Mouse (Mus musculus) heart, adult 2 months (tissue): ENCODE data around the gene Plac1. TPM values are rescaled to one million over a fixed set of nuclear protein-coding genes. Genes with fewer than 3 reads are reported as not detected.

Source experiments
- DNase-seq, 2 experiments: peaks; one replicate each; pipeline ENCODE4 v3.0.0; 2021
- H3K27ac ChIP-seq: fragments of 200-600 bp; 2 replicates; pipeline ENCODE4 v1.8.1; 2022
- H3K27me3 ChIP-seq: fragments of 200-500 bp; 2 replicates; pipeline ENCODE4 v1.6.1; 2012; ENCODE audit warnings: mild to moderate bottlenecking, low read length, inconsistent platforms, mixed read lengths; ENCODE audit not compliant: control insufficient read depth, insufficient read depth
- H3K36me3 ChIP-seq: fragments of 200-500 bp; 2 replicates; pipeline ENCODE4 v1.6.1; 2012; ENCODE audit warnings: low read length, inconsistent platforms; ENCODE audit not compliant: control insufficient read depth, insufficient read depth
- H3K4me1 ChIP-seq: fragments of 200-500 bp; 2 replicates; pipeline ENCODE4 v1.6.1; 2011; ENCODE audit warnings: low read length; ENCODE audit not compliant: control insufficient read depth, insufficient read depth
- H3K4me3 ChIP-seq: fragments of 200-600 bp; 2 replicates; pipeline ENCODE4 v1.8.1; 2022
- H3K79me2 ChIP-seq: fragments of 200-500 bp; replicated peaks from 2 replicates; pipeline ENCODE4 v1.6.1; 2012; ENCODE audit warnings: mild to moderate bottlenecking, inconsistent platforms, low read length, moderate library complexity, mixed read lengths; ENCODE audit not compliant: control insufficient read depth, insufficient read depth
- H3K9ac ChIP-seq: fragments of 200-500 bp; 2 replicates; pipeline ENCODE4 v1.6.1; 2012; ENCODE audit warnings: low read depth, mild to moderate bottlenecking, control low read depth, inconsistent platforms, low read length, mixed read lengths
- CTCF ChIP-seq: fragments of 200-600 bp; IDR thresholded peaks from 2 replicates; pipeline ENCODE4 v1.8.1; 2022; ENCODE audit warnings: antibody characterized with exemption, mild to moderate bottlenecking, moderate library complexity
- EP300 ChIP-seq: fragments of 200-500 bp; IDR thresholded peaks from 2 replicates; pipeline ENCODE4 v1.6.1; 2011; ENCODE audit warnings: low read depth, low read length, control low read depth; ENCODE audit not compliant: insufficient read depth
- POLR2A ChIP-seq: fragments of 200-500 bp; IDR thresholded peaks from 2 replicates; pipeline ENCODE4 v1.6.1; 2011; ENCODE audit warnings: mild to moderate bottlenecking, low read depth, low read length, control low read depth; ENCODE audit not compliant: insufficient read depth
- WGBS: fragments of 180-500 bp; shearing (Covaris S2); methylation state at CpG from one replicate; pipeline ENCODE4 v1.1.7; 2018; 5-methylcytosine and 5-hydroxymethylcytosine counted together
- intact Hi-C: fragments of 180-260 bp; cut with DNase I; formaldehyde crosslinking; loops from one replicate; pipeline ENCODE4 v1.15.1; 2025
- polyA plus RNA-seq: library from polyadenylated mRNA; depleted of rRNA; stranded (reverse); fragments of >200 nt; gene quantifications from 2 replicates; pipeline ENCODE4 v1.2.3, GENCODE M21; 2012
- total RNA-seq, 2 experiments: library from RNA; stranded (reverse); gene quantifications; 2 replicates each; pipeline ENCODE4 v1.2.3; 2021

Plac1 gene
- total and polyA plus RNA-seq, 3 experiments = not detected

DNA sequence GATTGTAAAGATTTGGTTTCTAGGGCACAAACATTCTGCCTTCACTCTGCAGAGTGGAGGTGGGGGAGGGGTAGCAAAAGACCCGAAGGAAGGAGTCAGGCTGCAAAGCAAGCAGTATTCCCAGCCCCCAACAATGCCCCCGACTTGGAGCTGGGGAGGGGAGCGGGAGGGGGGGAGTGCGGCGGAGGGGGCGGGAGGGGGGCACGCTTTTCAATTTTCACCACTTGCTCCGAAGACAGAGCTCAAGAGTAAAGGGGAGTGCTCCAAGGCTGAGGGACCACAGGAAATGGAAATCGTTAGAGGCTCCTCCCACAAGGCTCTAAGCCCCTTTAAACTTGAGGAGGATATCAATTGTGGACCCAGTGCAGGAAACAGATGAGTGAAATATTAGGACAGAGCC lies 189.6 kb downstream of the Plac1 start:
- peaks cover 4% of the 10 kb centered on the region for H3K4me1 ChIP-seq
- WGBS = 16% methylated on average over 8 of the region's 9 CpGs
- no peak for DNase-seq
- intact Hi-C loops = loop anchor here (10.0 kb wide), 1 partner anchor 184 kb away; no protein-coding TSS in a partner anchor
- no peak overlapping the region for H3K27ac ChIP-seq
- H3K27me3 ChIP-seq = no peaks in the 10 kb centered on the region
- no peaks in the 10 kb centered on the region for H3K79me2 ChIP-seq
- H3K36me3 ChIP-seq = no peaks in the 10 kb centered on the region
- no peak overlapping the region for H3K9ac ChIP-seq
- no peak for TF ChIP-seq CTCF
- TF ChIP-seq POLR2A = no peak
- no peak for TF ChIP-seq EP300
- no peak overlapping the region for H3K4me3 ChIP-seq

DNA sequence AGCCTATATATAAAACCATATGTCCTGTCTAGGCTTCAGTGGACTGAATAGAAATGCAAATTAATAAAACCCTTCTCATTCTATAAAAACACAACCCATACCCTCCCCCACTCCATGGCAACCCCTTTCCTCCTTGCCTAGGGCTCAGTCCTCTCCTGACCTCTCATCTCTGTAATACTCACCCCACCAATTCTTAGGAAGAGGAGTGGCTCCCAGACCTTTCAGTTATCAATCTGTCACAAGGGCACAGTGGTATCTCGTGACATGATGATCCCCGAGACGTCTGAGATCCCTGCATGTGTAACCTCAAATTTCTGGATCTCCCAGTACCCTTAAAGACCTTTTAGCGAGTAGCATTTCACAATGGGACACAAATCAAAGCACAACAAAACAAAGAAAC lies 190.7 kb downstream of the Plac1 start:
- no peak for DNase-seq
- H3K4me1 ChIP-seq = peaks cover 4% of the 10 kb centered on the region
- no peaks in the 10 kb centered on the region for H3K27me3 ChIP-seq
- no peaks in the 10 kb centered on the region for H3K79me2 ChIP-seq
- H3K4me3 ChIP-seq = no peak overlapping the region
- no peak overlapping the region for H3K9ac ChIP-seq
- WGBS = 67% methylated on average over 4 of the region's 4 CpGs
- no peak for TF ChIP-seq POLR2A
- H3K27ac ChIP-seq = no peak overlapping the region
- intact Hi-C loops = no loop called here
- H3K36me3 ChIP-seq = no peaks in the 10 kb centered on the region

DNA sequence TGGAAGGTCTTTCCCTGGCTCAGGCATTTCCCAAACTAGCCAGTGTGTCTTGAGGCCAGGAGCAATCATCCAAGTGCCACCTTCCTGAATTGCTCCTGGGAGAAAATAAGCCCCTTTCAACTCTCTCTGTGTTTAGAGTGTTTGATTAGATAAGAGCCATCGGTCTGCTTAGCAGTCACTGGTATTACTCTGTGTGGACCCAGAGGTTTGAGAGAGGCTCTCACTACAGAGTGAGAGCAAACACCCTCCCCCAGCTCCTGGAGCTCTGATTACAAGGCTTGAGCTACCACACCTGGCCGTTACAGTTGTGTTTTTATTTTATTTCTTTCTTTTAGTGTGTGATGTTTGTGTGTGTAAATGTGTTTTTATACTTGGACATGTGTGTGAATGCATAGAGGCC lies 193.0 kb downstream of the Plac1 start:
- DNase-seq = no peak
- WGBS = 46% methylated on average over 2 of the region's 2 CpGs
- H3K27ac ChIP-seq = no peak overlapping the region

DNA sequence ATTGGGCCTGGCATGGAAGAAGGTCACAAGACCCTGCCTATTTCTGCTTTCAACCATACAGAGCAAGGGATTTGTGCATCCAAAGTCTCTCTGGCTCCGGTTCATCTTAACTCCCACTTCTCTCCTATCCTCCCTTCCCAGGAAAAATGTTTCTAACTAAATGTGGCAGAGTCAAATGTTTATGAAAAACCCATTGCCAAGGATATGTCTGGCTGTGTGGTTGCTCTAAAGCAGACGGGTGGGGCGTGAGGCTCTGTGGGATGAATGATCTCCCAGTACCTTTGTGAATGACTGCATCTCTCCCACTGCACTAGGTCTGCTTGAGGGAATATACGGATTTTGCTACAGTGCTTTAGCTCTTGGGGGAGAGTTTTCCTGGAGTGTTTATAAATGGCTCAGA lies 193.9 kb downstream of the Plac1 start:
- Histone ChIP-seq H3K27ac (no peak overlapping the region), H3K27me3 (no peaks in the 10 kb centered on the region), H3K79me2 (no peaks in the 10 kb centered on the region), H3K36me3 (no peaks in the 10 kb centered on the region), H3K4me1 (no peaks in the 10 kb centered on the region; the same call in 1 of the 2 replicates), H3K4me3 (no peak overlapping the region), H3K9ac (no peak overlapping the region)
- no peak for DNase-seq
- no peak for TF ChIP-seq POLR2A
- no peak for TF ChIP-seq CTCF
- no peak for TF ChIP-seq EP300
- intact Hi-C loops = no loop called here
- WGBS = 52% methylated on average over 4 of the region's 4 CpGs

More for the DNA sequence above, 193.0 kb downstream of the Plac1 start:
- no peaks in the 10 kb centered on the region for H3K27me3 ChIP-seq
- TF ChIP-seq CTCF = no peak
- no peak for TF ChIP-seq POLR2A
- no peaks in the 10 kb centered on the region for H3K36me3 ChIP-seq
- no peaks in the 10 kb centered on the region for H3K79me2 ChIP-seq
- no peak overlapping the region for H3K9ac ChIP-seq
- no peak overlapping the region for H3K4me3 ChIP-seq
- peaks cover 1% of the 10 kb centered on the region for H3K4me1 ChIP-seq
- intact Hi-C loops = no loop called here

DNA sequence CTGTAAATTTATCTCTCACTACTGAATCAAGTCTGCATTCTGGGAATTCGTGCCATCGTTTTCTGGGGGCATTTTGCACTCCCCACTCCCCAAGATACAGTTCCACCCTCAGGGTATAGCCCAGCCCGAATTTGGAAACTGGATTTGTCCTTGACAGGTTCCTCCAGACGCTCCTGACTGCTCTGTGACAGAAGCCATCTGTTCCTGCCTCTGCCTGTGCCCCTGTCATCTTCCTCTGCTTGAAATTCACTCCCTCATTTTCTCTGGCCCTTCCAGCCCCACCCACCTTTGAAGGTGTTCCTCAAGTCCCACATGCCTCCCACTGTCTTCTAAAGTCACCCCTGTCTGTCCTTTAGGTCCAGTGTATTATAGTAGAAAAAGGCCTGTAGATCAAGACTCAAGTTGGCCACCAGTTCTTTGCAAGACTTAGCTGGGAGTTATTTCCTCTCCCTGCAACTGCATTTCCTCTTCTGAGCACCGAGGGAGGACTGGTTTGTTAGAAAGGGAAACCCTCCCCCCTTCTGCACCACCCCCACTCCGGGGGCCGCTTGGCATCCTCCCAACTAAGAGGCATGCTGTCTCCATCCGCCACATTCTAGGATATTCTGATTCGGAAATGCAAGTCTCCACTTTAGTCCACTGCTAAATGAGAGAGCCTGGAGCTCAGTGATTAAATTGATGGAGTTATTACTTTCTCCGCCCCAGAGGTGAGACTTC lies 194.6 kb downstream of the Plac1 start:
- DNase-seq = peak; percentile 30 to 45
- Histone ChIP-seq H3K36me3 (no peaks in the 10 kb centered on the region), H3K27ac (no peak overlapping the region), H3K4me1 (no peaks in the 10 kb centered on the region; the same call in 1 of the 2 replicates), H3K79me2 (no peaks in the 10 kb centered on the region), H3K27me3 (no peaks in the 10 kb centered on the region), H3K9ac (no peak overlapping the region), H3K4me3 (no peak overlapping the region)
- TF ChIP-seq EP300 (no peak), POLR2A (no peak)
- intact Hi-C loops = no loop called here
- WGBS = 27% methylated on average over 10 of the region's 10 CpGs

DNA sequence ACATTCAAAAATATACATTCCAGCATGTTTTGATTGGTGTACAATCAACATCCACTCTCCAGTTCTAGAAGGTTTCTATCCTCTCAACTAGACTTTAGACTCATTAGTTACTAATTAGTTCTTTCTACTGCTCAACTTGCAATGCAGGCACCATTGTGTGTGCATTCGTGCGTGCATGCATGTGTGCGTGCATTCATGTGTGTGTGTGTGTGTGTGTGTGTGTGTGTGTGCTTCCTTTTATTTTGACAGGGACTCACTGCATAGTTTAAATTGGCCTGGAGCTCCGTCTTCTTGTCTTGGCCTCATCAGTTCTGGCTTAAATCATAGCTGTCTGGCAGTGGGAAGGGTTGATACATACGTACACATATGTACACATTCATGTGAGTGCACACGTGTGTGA lies 198.9 kb downstream of the Plac1 start:
- no peaks in the 10 kb centered on the region for H3K27me3 ChIP-seq
- H3K27ac ChIP-seq = no peak overlapping the region
- no peak overlapping the region for H3K9ac ChIP-seq
- intact Hi-C loops = no loop called here
- H3K36me3 ChIP-seq = no peaks in the 10 kb centered on the region
- no peak overlapping the region for H3K4me3 ChIP-seq
- TF ChIP-seq POLR2A = no peak
- no peak for TF ChIP-seq EP300
- no peak for TF ChIP-seq CTCF
- WGBS = 87% methylated on average over 6 of the region's 6 CpGs
- no peaks in the 10 kb centered on the region for H3K79me2 ChIP-seq
- H3K4me1 ChIP-seq = no peaks in the 10 kb centered on the region; the same call in 1 of the 2 replicates
- DNase-seq = no peak
